Mouse (Mus musculus): ENCODE measurements at regions not wholly inside any gene's neighbourhood (a gene's known extent, or its start where the extent isn't known, plus 50 kb on each side); places are given as distances from the start of the nearest gene placed in this dataset.

GRCm38 (mm10) chr2:63347562-63347961, 163.5 kb upstream of the Kcnh7 start:
- 90% methylated on average over 3 of the region's 3 CpGs for WGBS
- no peaks in the 10 kb centered on the region for H3K36me3 ChIP-seq (ENCODE audit: control insufficient read depth, insufficient read depth, low read length)
- ATAC-seq = no peak
- H3K27ac ChIP-seq (ENCODE audit: low read depth, low read length) = no peak overlapping the region
- H3K9me3 ChIP-seq (ENCODE audit: control insufficient read depth, low read length) = no peaks in the 10 kb centered on the region
- no peaks in the 10 kb centered on the region for H3K27me3 ChIP-seq (replicated peaks; ENCODE audit: control insufficient read depth, insufficient read depth, low read length)
- H3K4me1 ChIP-seq (ENCODE audit: control insufficient read depth, insufficient read depth, low read depth, low read length) = no peaks in the 10 kb centered on the region
- no peak overlapping the region for H3K9ac ChIP-seq (ENCODE audit: low read depth, low read length)
- no peak overlapping the region for H3K4me2 ChIP-seq (ENCODE audit: low read length)
- no peak overlapping the region for H3K4me3 ChIP-seq (ENCODE audit: low read length)

DNA sequence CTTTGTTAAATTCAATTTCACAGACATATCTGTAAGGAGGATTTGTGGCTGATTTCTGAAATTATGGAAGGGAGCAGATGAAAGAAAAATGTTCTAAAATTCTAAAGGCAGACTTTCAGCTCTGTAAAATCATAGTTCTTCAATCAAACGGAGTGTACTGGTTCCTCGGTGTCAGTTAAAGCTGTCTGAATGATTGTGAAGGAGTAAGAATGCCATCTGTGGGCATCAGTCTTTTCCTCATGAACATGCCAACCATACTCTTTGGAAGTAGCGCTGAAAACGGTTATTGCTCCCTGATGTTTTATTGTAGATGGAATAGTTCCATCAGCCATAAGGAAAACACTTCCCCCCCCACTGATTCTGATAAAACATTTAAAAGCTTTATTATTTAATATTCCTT, 142.7 kb upstream of the Kcnh7 start:
- no peaks in the 10 kb centered on the region for H3K4me1 ChIP-seq (ENCODE audit: control insufficient read depth, insufficient read depth, low read depth, low read length)
- H3K9me3 ChIP-seq (ENCODE audit: control insufficient read depth, low read length) = no peaks in the 10 kb centered on the region
- no peak overlapping the region for H3K4me2 ChIP-seq (ENCODE audit: low read length)
- no peaks in the 10 kb centered on the region for H3K36me3 ChIP-seq (ENCODE audit: control insufficient read depth, insufficient read depth, low read length)
- no peak for ATAC-seq
- no peak overlapping the region for H3K9ac ChIP-seq (ENCODE audit: low read depth, low read length)
- no peaks in the 10 kb centered on the region for H3K27me3 ChIP-seq (replicated peaks; ENCODE audit: control insufficient read depth, insufficient read depth, low read length)
- H3K4me3 ChIP-seq (ENCODE audit: low read length) = no peak overlapping the region
- 72% methylated on average over 4 of the region's 4 CpGs for WGBS
- H3K27ac ChIP-seq (ENCODE audit: low read depth, low read length) = no peak overlapping the region

DNA sequence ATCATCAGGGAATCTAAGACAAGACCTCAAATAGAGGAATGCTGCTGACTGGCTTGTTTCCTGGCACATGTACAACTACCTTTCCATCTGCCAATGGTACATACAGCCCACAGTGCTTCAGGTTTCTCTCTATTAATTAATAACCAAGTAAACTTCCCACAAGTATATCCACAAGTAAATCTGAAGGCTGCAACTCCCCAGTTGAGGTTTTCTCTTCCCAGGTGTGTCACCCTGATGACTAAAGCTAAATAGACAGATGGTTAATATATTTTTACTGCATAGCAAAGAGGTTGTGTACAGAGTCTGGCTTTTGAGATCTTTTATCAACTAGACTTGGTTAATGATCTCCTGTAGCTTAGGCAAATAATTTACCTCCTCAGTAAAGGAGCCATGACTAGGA, 96.8 kb upstream of the Kcnh7 start:
- Histone ChIP-seq H3K9me3 (ENCODE audit: control insufficient read depth, low read length) (no peaks in the 10 kb centered on the region), H3K27ac (ENCODE audit: low read depth, low read length) (no peak overlapping the region), H3K27me3 (replicated peaks; ENCODE audit: control insufficient read depth, insufficient read depth, low read length) (no peaks in the 10 kb centered on the region), H3K4me3 (ENCODE audit: low read length) (no peak overlapping the region), H3K9ac (ENCODE audit: low read depth, low read length) (no peak overlapping the region), H3K4me2 (ENCODE audit: low read length) (no peak overlapping the region), H3K4me1 (ENCODE audit: control insufficient read depth, insufficient read depth, low read depth, low read length) (no peaks in the 10 kb centered on the region), H3K36me3 (ENCODE audit: control insufficient read depth, insufficient read depth, low read length) (no peaks in the 10 kb centered on the region)
- ATAC-seq = no peak

DNA sequence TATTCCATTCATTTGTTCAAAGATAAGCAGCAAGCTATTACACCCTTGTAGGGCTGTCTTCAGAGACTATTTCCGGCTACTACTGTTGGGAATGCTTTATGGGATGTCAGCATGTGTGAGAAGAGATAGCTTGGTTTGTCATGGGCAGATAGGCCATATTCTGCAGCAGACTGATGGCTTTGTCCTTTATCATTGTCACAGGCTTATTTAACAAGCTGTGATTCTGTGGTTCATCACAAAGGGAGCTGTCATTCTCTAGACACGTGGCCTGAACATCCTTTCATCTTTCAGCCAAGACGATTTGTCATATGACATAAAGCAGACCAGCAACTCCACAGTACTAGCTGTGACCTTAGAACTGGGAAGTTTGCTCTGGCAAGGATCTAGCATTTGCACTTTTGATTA, 89.7 kb upstream of the Kcnh7 start:
- no peak overlapping the region for H3K27ac ChIP-seq (ENCODE audit: low read depth, low read length)
- H3K4me2 ChIP-seq (ENCODE audit: low read length) = no peak overlapping the region
- H3K27me3 ChIP-seq (replicated peaks; ENCODE audit: control insufficient read depth, insufficient read depth, low read length) = no peaks in the 10 kb centered on the region
- no peaks in the 10 kb centered on the region for H3K4me1 ChIP-seq (ENCODE audit: control insufficient read depth, insufficient read depth, low read depth, low read length)
- 26% methylated on average over 3 of the region's 3 CpGs for WGBS
- peak; percentile 50 for ATAC-seq
- H3K9me3 ChIP-seq (ENCODE audit: control insufficient read depth, low read length) = no peaks in the 10 kb centered on the region
- no peak overlapping the region for H3K9ac ChIP-seq (ENCODE audit: low read depth, low read length)
- no peaks in the 10 kb centered on the region for H3K36me3 ChIP-seq (ENCODE audit: control insufficient read depth, insufficient read depth, low read length)
- no peak overlapping the region for H3K4me3 ChIP-seq (ENCODE audit: low read length)

DNA sequence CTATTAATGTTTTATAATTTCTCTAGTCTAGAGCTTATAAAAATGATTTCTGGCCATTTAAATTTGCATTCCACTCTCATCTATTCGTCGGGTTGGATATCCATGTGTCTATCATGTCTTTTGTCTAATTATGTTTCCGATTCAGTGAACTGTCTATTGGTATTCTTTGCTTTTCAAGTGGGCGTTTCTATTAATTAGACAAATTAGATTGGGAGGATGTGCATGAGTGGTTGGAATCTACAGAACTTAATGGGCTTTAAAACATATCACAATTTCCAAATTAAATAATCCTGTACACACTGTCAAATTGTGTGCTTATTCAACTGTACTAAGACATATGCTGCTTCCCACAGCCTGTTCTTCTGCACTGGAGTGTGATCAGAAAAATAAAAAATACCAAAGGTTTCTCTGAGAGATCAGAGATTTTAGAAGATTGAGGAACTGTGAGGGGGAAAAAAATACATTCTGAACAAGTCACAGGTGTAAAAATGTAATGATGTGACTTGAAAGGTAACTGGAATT, 62.1 kb upstream of the Kcnh7 start:
- Histone ChIP-seq H3K27ac (ENCODE audit: low read depth, low read length) (no peak overlapping the region), H3K9ac (ENCODE audit: low read depth, low read length) (no peak overlapping the region), H3K27me3 (replicated peaks; ENCODE audit: control insufficient read depth, insufficient read depth, low read length) (no peaks in the 10 kb centered on the region), H3K4me3 (ENCODE audit: low read length) (no peak overlapping the region), H3K4me2 (ENCODE audit: low read length) (no peak overlapping the region), H3K36me3 (ENCODE audit: control insufficient read depth, insufficient read depth, low read length) (no peaks in the 10 kb centered on the region), H3K4me1 (ENCODE audit: control insufficient read depth, insufficient read depth, low read depth, low read length) (no peaks in the 10 kb centered on the region), H3K9me3 (ENCODE audit: control insufficient read depth, low read length) (no peaks in the 10 kb centered on the region)
- 36% methylated on average over 4 of the region's 4 CpGs for WGBS
- no peak for ATAC-seq

- 85% methylated on average over 3 of the region's 3 CpGs for WGBS
These were observed 55.2 kb upstream of the Kcnh7 start for GRCm38 (mm10) chr2:63239326-63239725.

More at GRCm38 (mm10) chr2:63239326-63239725, 55.2 kb upstream of the Kcnh7 start:
- Histone ChIP-seq H3K27ac (ENCODE audit: low read depth, low read length) (no peak overlapping the region), H3K36me3 (ENCODE audit: control insufficient read depth, insufficient read depth, low read length) (no peaks in the 10 kb centered on the region), H3K4me3 (ENCODE audit: low read length) (no peak overlapping the region), H3K4me1 (ENCODE audit: control insufficient read depth, insufficient read depth, low read depth, low read length) (no peaks in the 10 kb centered on the region), H3K9me3 (ENCODE audit: control insufficient read depth, low read length) (no peaks in the 10 kb centered on the region), H3K9ac (ENCODE audit: low read depth, low read length) (no peak overlapping the region), H3K27me3 (replicated peaks; ENCODE audit: control insufficient read depth, insufficient read depth, low read length) (no peaks in the 10 kb centered on the region), H3K4me2 (ENCODE audit: low read length) (no peak overlapping the region)
- no peak for ATAC-seq

Measured in hindbrain, embryonic 16.5 days (tissue).